Mouse (Mus musculus) layer of hippocampus, postnatal 36 days (tissue): Measurements from ENCODE around the gene Adamtsl2. TPM values are rescaled to one million over a fixed set of nuclear protein-coding genes. Genes with fewer than 3 reads are reported as not detected.

Experiments used
- DNase-seq, 2 experiments: peaks; one replicate each; pipeline ENCODE4 v3.0.0; 2022
- total RNA-seq, 2 experiments: library from RNA; stranded (reverse); gene quantifications; 2 replicates each; pipeline ENCODE4 v1.2.3; 2021

Adamtsl2 gene
- total RNA-seq, 2 experiments from 2014 or later: 10.5 to 12.3 TPM

DNA sequence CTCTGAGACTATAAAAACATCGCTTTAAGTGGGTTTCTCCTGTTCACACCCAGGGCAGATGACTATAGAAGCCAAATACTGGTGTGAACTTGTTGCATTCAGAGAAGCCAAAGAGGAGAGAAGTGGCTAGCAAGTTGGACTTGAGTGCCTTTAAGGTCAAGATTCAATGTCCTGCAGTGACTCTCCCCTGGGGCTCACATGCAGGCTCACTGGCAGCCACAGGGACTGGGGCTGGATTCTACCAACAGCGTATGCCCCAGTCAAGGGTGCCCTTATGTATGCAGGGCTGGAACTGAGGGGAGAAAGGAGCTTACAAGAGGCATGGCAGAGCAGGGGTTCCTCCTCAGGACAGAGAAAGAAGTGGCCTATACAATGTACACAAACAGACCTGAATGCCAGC is 40.6 kb downstream of the Adamtsl2 start:
- DNase-seq: no peak

DNA sequence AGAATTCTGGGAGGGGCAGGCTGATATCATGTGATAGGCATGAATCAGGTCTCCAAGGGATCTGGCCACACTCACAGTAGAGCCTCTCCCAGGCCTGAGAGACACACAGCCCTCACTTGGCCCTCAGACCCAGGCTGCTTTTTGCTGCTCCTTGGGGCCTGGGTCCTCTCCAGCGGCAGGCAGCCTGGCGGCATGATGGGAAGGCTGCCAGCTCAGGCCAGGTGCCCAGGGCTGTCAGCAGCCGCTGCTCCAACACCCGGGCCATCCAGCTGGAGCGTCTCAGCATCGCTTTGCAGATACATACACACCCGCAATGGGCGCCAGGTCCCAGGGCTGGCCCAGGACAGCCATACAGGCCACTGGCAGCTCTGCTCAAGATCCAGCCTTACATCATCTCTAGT is 41.1 kb downstream of the Adamtsl2 start:
- no peak for DNase-seq

DNA sequence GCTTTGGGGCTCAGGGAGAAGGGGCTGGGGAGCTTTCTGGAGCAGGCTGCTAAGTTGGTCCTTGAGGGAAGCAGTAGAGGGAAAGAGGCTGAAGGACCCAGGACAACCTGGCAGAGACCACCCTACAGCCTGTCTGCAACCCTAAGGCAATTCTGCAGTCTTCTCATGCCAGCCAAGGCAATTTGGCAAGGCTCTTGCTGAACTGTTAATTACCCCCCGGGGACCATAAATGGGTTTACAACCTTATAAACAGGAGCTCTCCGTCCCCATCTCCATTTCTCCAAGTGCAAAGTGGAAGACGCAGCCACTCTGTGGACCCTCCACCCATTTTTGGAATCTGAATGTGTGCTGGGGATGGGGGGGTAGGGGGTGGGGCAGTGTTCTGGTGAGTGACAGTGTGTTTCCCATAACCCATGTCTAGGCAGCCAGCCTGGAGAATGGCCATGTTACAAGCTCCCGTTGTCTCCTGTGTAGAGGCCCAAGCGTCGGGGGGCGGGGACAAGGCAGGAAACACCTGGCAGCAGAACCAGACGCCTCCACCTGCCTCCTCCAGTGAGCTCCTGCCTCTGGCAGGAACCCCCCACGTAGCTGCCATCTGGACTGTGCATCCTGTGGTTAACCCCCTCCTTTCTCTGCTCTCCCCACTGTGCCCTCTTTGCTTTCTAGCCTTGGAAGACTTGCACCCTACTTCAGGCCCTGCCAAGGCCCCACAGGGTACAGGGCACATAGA is 42.6 kb downstream of the Adamtsl2 start:
- DNase-seq: no peak

DNA sequence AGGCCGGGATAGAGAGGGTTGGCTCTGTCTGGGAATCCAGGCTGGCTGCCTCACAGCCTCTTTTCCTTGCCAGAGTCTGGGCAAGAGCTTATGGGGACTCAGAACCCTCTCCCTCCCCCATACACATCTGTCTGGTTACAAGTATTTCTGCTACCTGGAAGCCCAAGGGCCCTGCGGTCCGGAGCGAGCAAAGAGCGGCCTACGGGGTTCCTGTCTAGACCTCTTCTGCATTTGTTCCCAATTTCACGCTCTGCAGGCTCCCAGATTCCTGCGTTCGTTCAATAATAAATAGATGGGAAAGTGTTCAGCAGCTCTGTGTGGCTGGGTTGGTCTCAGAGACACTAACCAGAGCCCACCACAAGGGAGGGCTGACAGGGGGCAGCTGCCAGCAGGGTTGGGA is 43.4 kb downstream of the Adamtsl2 start:
- no peak for DNase-seq

GRCm38 (mm10) chr2:27123121-27123520 is 43.9 kb downstream of the Adamtsl2 start:
- no peak for DNase-seq

GRCm38 (mm10) chr2:27125979-27126378 is 46.8 kb downstream of the Adamtsl2 start:
- no peak for DNase-seq

DNA sequence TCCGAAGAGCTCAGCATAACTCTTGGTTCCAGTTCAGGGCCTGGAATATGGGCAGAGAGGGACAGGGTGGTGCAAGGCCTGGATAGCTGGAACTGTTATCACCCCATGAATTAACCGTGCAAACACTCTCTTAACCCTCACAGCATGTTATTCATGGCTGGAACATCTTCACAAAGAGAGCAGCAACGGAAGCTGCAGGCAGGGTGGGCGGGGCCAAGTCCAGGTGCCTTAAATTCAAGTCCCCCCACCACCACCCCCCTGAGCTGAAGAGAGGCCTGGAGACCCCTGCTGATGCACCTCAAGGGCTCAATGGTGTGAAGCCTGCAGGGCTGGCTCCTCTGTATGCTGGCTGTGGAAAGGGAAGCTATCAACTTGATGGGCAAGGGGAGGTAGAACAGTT is 47.3 kb downstream of the Adamtsl2 start:
- DNase-seq: no peak

DNA sequence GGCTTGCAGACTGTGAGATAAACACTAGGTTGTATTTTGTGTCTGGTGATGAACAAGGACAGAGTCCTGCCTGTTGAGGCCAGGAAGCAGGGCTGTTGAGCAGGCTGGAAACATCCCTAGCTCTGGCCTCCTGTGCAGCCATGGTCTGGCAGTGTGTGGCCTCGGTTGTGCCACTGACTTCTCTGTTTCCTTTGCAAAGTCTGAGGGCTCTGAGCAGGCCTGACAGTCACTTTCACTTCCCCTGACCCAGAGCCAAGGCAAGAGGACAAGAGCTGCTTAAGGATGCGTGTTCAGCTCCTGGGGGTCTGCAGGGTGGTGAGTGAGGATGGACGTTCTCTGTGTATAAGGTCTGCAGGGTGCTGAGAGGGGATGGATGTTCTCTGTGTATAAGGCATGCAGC is 49.8 kb downstream of the Adamtsl2 start:
- no peak for DNase-seq

- DNase-seq: no peak
Measured at GRCm38 (mm10) chr2:27135935-27136334, 56.8 kb downstream of the Adamtsl2 start.

DNA sequence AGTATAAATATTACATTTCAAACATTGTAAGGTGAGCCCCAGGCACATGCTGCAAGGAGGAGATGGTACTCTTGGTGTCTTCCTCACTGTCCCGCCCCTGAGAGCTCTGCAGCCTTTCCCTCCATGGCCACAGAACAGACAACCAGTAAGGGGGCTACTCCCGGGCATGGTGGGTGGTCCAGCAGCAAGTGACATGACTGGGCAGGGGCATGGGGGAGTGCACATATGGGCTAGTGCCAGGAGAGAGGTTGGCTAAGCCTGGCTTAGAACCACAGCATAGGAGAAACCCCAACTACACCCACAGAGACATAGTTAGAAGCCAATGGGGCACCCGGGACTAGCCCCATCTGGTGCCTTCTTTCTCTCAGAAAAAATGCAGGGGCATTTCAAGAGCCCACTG is 57.2 kb downstream of the Adamtsl2 start:
- no peak for DNase-seq

DNA sequence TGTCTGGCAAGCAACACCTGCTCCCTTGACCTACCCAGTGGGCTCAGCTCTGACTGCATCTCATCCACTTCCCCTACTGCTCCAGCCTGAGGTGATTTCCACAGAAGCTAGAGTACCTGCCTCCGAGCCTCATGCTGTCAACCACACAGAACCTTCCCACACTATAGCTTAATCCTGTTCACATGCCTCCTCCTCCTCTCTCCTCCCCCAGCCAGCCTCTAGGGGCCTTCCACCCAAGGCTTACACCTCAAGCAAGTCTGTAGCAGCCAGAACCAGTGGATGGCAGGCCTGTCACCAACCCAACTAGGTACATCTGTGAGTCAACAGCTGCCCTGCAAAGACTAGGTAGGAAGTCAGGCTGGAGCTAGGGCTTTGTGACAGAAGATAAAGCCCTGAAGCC is 57.6 kb downstream of the Adamtsl2 start:
- no peak for DNase-seq

DNA sequence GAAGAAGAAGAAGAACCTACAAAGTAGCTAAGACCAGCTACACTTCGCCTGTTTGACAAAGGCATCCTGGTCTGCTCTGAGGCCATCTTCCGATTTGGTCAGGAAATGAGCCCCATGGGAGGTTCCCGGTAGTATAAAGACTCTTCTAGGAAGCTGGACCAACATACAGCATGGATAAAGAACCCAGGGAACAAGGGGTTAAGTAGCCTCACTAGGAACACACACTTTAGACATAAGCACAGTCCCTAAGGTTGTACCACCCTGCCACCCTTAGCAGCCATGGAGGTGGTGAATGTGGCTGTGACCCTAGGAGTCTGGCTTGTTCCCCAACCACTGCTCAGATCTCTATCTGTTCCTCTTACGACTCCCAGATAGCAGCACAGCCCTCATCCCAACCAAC is 59.2 kb downstream of the Adamtsl2 start:
- DNase-seq: no peak

- DNase-seq: peak in 1 of 2 experiments; percentile 48
Measured at GRCm38 (mm10) chr2:27141950-27142693, 62.9 kb downstream of the Adamtsl2 start, which contains the start of gene Fam163b. Fam163b (minus strand) TSS chr2:27142491.

GRCm38 (mm10) chr2:27144957-27145356 is 65.8 kb downstream of the Adamtsl2 start:
- DNase-seq: no peak

DNA sequence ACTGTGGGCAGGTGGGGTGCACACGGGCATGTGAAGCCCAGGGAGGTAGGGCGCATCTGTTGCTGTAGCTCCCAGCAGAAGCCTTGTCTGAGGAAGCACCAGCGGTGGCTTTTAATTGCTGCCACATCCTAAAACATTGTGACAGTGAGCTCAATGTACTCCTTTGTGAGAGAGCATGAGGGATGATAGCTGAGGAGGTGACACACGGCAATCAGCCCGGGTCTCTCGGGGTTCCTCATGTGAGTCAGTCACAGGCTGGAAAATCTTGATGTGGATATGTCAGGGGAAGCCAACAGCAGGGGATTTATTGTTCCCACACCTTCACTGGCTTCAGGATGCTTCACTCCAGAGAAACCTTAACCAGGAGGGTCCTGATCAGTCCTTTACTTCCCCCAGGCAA is 67.7 kb downstream of the Adamtsl2 start:
- DNase-seq: no peak

GRCm38 (mm10) chr2:27149457-27149856 is 70.3 kb downstream of the Adamtsl2 start:
- DNase-seq: no peak

DNA sequence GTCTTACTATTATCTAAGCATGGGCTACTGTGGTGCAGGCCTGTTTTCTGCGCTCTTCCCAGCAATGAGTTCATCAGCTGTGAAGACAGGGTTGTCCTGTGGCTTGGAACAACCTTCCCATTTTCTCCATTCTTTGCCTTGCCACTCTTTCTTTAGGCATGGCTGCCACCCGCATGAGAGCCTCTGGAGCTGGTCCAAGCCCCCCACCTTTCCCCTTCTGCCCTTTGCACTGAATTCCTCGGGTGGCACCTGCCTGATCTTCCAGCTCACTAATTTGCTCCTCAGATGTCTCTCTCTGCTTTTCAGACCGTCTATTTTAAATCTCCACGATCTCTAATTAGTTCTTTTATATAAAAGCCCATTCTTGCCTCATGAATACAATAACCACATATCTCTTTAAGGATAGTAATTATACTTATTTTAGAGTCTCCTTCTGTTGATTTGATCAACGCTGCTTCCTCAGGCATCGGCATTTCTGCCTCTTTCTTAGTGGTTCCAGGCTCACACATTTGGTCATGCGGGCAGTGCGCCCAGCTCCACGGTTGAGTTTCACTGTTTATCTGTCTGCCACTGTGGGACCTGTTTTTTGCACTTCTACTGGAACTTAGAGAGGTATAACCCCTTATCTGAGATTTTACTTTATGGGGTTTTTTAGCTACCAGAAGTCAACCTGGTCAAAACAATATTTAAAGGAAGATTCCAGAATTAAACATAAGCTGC is 75.4 kb downstream of the Adamtsl2 start:
- no peak for DNase-seq

DNA sequence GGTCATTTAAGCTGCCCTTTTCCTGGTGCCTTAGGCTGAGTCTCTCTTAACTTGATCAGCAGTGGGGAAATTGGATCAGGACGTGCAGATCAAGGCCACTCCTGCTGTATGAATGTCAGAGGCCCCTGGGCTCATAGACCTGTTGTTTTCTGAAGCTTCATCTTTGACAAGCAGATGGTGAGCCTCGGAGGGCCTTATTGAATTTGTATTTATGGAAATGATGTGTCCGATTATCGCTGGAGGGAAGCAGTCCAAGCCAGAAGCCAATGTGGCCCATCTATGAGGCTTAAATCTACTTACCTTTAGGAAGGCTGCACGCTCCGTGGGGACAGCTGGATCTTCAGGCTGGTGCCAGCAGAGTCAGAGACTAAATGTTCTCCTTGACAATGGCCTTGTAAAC is 77.4 kb downstream of the Adamtsl2 start:
- DNase-seq: no peak

Other genes with a start within 250 kb of the Adamtsl2 start
- gene Abo, start 214.4 kb upstream of the Adamtsl2 start, total RNA-seq: not detected
- 10 to 100 TPM; 24.5 to 25.6 TPM for gene Surf6, start 176.5 kb upstream of the Adamtsl2 start, total RNA-seq
- 10 to 100 TPM; 47.8 to 52.6 TPM for gene Med22, start 168.7 kb upstream of the Adamtsl2 start, total RNA-seq
- gene Rpl7a, start 168.6 kb upstream of the Adamtsl2 start, total RNA-seq: 100 to 1,000 TPM; 242 to 247 TPM
- gene Surf2, start 163.0 kb upstream of the Adamtsl2 start, total RNA-seq: 10 to 100 TPM; 34.4 to 34.5 TPM
- 10 to 100 TPM; 93.3 to 97.0 TPM for gene Surf1, start 162.8 kb upstream of the Adamtsl2 start, total RNA-seq
- gene Surf4, start 145.5 kb upstream of the Adamtsl2 start, total RNA-seq: 10 to 100 TPM; 59.0 to 59.6 TPM
- under 1 TPM in 1 of 2 experiments, not detected in 1; 0.46 TPM for gene Stkld1, start 145.3 kb upstream of the Adamtsl2 start, total RNA-seq
- gene Rexo4, start 115.0 kb upstream of the Adamtsl2 start, total RNA-seq: 10 to 100 TPM; 64.8 to 74.5 TPM
- 1 to 10 TPM in 1 of 2 experiments, under 1 TPM in 1; 0.71 to 1.7 TPM for gene Adamts13, start 106.0 kb upstream of the Adamtsl2 start, total RNA-seq
- gene Cacfd1, start 69.5 kb upstream of the Adamtsl2 start, total RNA-seq: 10 to 100 TPM; 42.8 to 46.6 TPM
- gene Slc2a6, start 51.4 kb upstream of the Adamtsl2 start, total RNA-seq: 10 to 100 TPM; 40.1 to 44.9 TPM
- gene Mymk, start 7.2 kb upstream of the Adamtsl2 start, total RNA-seq: under 1 TPM; 0.46 to 0.77 TPM
- gene Fam163b, start 63.1 kb downstream of the Adamtsl2 start, total RNA-seq: 100 to 1,000 TPM; 107 to 130 TPM
- under 1 TPM; 0.25 to 0.48 TPM for gene Dbh, start 85.9 kb downstream of the Adamtsl2 start, total RNA-seq
- gene Sardh, start 169.0 kb downstream of the Adamtsl2 start, total RNA-seq: 1 to 10 TPM; 7.2 to 8.7 TPM